Mouse (Mus musculus): Measurements from ENCODE around the gene Furin. TPM values are rescaled to one million over a fixed set of nuclear protein-coding genes. Genes with fewer than 3 reads are reported as not detected.

Furin gene
- polyA plus RNA-seq, 1 experiment from 2014 or later, result 10.0 TPM

DNA sequence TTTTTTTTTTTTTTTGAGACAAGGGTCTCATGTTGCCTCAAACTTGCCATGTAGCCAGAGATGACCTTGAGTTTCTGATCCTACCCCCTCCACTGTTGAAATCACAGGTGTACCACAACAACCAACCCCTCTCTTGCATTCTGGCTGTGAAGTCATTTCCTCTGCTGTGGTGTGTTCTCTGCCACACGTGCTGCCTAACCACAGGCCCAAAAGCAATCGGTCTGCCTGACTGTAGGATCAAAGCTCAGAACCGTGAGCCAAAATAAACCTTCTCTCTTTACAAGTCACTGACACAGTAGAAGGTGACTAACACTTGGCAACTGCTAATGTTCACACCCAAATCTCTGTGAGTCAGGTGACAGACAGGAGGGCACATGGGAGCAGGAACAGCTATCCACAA, 44.8 kb downstream of the Furin start:
- Histone ChIP-seq H3K9ac (ENCODE audit: low read length) (no peak overlapping the region), H3K4me3 (ENCODE audit: low read depth, low read length) (no peak overlapping the region), H3K4me1 (ENCODE audit: control insufficient read depth, insufficient read depth, low read length) (no peaks in the 10 kb centered on the region), H3K27me3 (ENCODE audit: control insufficient read depth, insufficient read depth, low read length) (no peaks in the 10 kb centered on the region), H3K27ac (replicated peaks; ENCODE audit: low read depth, low read length) (no peak overlapping the region), H3K9me3 (ENCODE audit: control insufficient read depth, low read length) (no peaks in the 10 kb centered on the region), H3K36me3 (ENCODE audit: control insufficient read depth, insufficient read depth, low read length) (peaks cover 35% of the 10 kb centered on the region), H3K4me2 (ENCODE audit: low read depth, severe bottlenecking) (no peak overlapping the region)
- DNase-seq (ENCODE audit: low spot score), result no peak
- no peak for ATAC-seq (ENCODE audit: insufficient number of reproducible peaks, low FRiP score, low TSS enrichment, low read depth)
- WGBS, result 61% methylated on average over 3 of the region's 3 CpGs

- Histone ChIP-seq H3K36me3 (ENCODE audit: control insufficient read depth, insufficient read depth, low read length) (peaks cover 35% of the 10 kb centered on the region), H3K27me3 (ENCODE audit: control insufficient read depth, insufficient read depth, low read length) (no peaks in the 10 kb centered on the region), H3K4me1 (ENCODE audit: control insufficient read depth, insufficient read depth, low read length) (no peaks in the 10 kb centered on the region), H3K27ac (replicated peaks; ENCODE audit: low read depth, low read length) (no peak overlapping the region), H3K4me2 (ENCODE audit: low read depth, severe bottlenecking) (no peak overlapping the region), H3K4me3 (ENCODE audit: low read depth, low read length) (no peak overlapping the region), H3K9ac (ENCODE audit: low read length) (no peak overlapping the region), H3K9me3 (ENCODE audit: control insufficient read depth, low read length) (no peaks in the 10 kb centered on the region)
- WGBS, result 84% methylated on average over 4 of the region's 4 CpGs
- DNase-seq (ENCODE audit: low spot score) (no peak), ATAC-seq (ENCODE audit: insufficient number of reproducible peaks, low FRiP score, low TSS enrichment, low read depth) (no peak)
Observed at GRCm38 (mm10) chr7:80358039-80358438, 47.2 kb downstream of the Furin start.

- no peak for DNase-seq (ENCODE audit: low spot score)
- Histone ChIP-seq H3K27me3 (ENCODE audit: control insufficient read depth, insufficient read depth, low read length) (no peaks in the 10 kb centered on the region), H3K4me2 (ENCODE audit: low read depth, severe bottlenecking) (no peak overlapping the region), H3K9ac (ENCODE audit: low read length) (no peak overlapping the region), H3K27ac (replicated peaks; ENCODE audit: low read depth, low read length) (no peak overlapping the region), H3K36me3 (ENCODE audit: control insufficient read depth, insufficient read depth, low read length) (peaks cover 35% of the 10 kb centered on the region), H3K4me1 (ENCODE audit: control insufficient read depth, insufficient read depth, low read length) (no peaks in the 10 kb centered on the region), H3K9me3 (ENCODE audit: control insufficient read depth, low read length) (no peaks in the 10 kb centered on the region), H3K4me3 (ENCODE audit: low read depth, low read length) (no peak overlapping the region)
- ATAC-seq (ENCODE audit: insufficient number of reproducible peaks, low FRiP score, low TSS enrichment, low read depth), result no peak
- WGBS, result 77% methylated on average over 8 of the region's 8 CpGs
Observed at GRCm38 (mm10) chr7:80357156-80357555, 48.1 kb downstream of the Furin start.

DNA sequence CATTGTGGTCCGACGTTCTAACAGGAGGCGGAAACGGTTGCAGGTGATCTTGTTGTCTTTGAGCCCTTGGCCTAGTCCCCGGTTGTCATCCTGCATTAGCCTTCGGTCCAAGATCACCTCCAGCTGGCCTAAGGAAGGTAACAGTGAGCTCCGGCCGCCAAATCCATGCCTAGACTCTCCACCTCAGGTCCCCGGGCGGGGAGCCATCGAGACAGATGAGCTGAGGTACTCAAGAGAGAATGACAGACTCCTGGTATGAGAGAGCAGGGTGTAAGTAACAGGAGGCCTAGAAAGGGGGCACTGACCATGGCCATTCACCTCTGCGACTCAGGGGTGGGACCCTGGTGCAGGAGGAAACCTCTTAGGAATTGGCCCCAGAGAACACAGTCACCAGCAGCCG, 48.9 kb downstream of the Furin start:
- WGBS, result 97% methylated on average over 13 of the region's 13 CpGs

GRCm38 (mm10) chr7:80352920-80353319, 52.3 kb downstream of the Furin start:
- Histone ChIP-seq H3K4me2 (ENCODE audit: low read depth, severe bottlenecking) (no peak overlapping the region), H3K36me3 (ENCODE audit: control insufficient read depth, insufficient read depth, low read length) (peaks cover 30% of the 10 kb centered on the region), H3K4me1 (ENCODE audit: control insufficient read depth, insufficient read depth, low read length) (peaks cover 7% of the 10 kb centered on the region; the same call in 1 of the 2 replicates), H3K9me3 (ENCODE audit: control insufficient read depth, low read length) (no peaks in the 10 kb centered on the region), H3K9ac (ENCODE audit: low read length) (no peak overlapping the region), H3K4me3 (ENCODE audit: low read depth, low read length) (no peak overlapping the region), H3K27ac (replicated peaks; ENCODE audit: low read depth, low read length) (no peak overlapping the region), H3K27me3 (ENCODE audit: control insufficient read depth, insufficient read depth, low read length) (no peaks in the 10 kb centered on the region)
- no peak for ATAC-seq (ENCODE audit: insufficient number of reproducible peaks, low FRiP score, low TSS enrichment, low read depth)
- 86% methylated on average over 8 of the region's 8 CpGs for WGBS
- no peak for DNase-seq (ENCODE audit: low spot score)

More for the DNA sequence above, 48.9 kb downstream of the Furin start:
- H3K4me2 ChIP-seq (ENCODE audit: low read depth, severe bottlenecking), result no peak overlapping the region
- H3K4me1 ChIP-seq (ENCODE audit: control insufficient read depth, insufficient read depth, low read length), result no peaks in the 10 kb centered on the region
- no peaks in the 10 kb centered on the region for H3K9me3 ChIP-seq (ENCODE audit: control insufficient read depth, low read length)
- ATAC-seq (ENCODE audit: insufficient number of reproducible peaks, low FRiP score, low TSS enrichment, low read depth), result no peak
- DNase-seq (ENCODE audit: low spot score), result no peak
- no peak overlapping the region for H3K4me3 ChIP-seq (ENCODE audit: low read depth, low read length)
- H3K9ac ChIP-seq (ENCODE audit: low read length), result no peak overlapping the region
- H3K27me3 ChIP-seq (ENCODE audit: control insufficient read depth, insufficient read depth, low read length), result no peaks in the 10 kb centered on the region
- H3K27ac ChIP-seq (replicated peaks; ENCODE audit: low read depth, low read length), result no peak overlapping the region
- H3K36me3 ChIP-seq (ENCODE audit: control insufficient read depth, insufficient read depth, low read length), result peaks cover 36% of the 10 kb centered on the region

GRCm38 (mm10) chr7:80350808-80351207, 54.4 kb downstream of the Furin start:
- ATAC-seq (ENCODE audit: insufficient number of reproducible peaks, low FRiP score, low TSS enrichment, low read depth) (no peak), DNase-seq (ENCODE audit: low spot score) (no peak)
- no peak overlapping the region for H3K27ac ChIP-seq (replicated peaks; ENCODE audit: low read depth, low read length)
- no peak overlapping the region for H3K4me2 ChIP-seq (ENCODE audit: low read depth, severe bottlenecking)
- H3K4me3 ChIP-seq (ENCODE audit: low read depth, low read length), result no peak overlapping the region
- 84% methylated on average over 2 of the region's 2 CpGs for WGBS
- peaks cover 17% of the 10 kb centered on the region for H3K4me1 ChIP-seq (ENCODE audit: control insufficient read depth, insufficient read depth, low read length)
- no peaks in the 10 kb centered on the region for H3K27me3 ChIP-seq (ENCODE audit: control insufficient read depth, insufficient read depth, low read length)
- no peak overlapping the region for H3K9ac ChIP-seq (ENCODE audit: low read length)
- H3K36me3 ChIP-seq (ENCODE audit: control insufficient read depth, insufficient read depth, low read length), result peaks cover 23% of the 10 kb centered on the region; the same call in 1 of the 2 replicates
- H3K9me3 ChIP-seq (ENCODE audit: control insufficient read depth, low read length), result no peaks in the 10 kb centered on the region

- peaks cover 21% of the 10 kb centered on the region for H3K4me1 ChIP-seq (ENCODE audit: control insufficient read depth, insufficient read depth, low read length)
- no peak overlapping the region; the same call in none of the 2 replicates for H3K27ac ChIP-seq (replicated peaks; ENCODE audit: low read depth, low read length)
- no peak for ATAC-seq (ENCODE audit: insufficient number of reproducible peaks, low FRiP score, low TSS enrichment, low read depth)
- WGBS, result 60% methylated on average over 13 of the region's 13 CpGs
- no peaks in the 10 kb centered on the region for H3K27me3 ChIP-seq (ENCODE audit: control insufficient read depth, insufficient read depth, low read length)
- no peak overlapping the region for H3K9ac ChIP-seq (ENCODE audit: low read length)
- H3K9me3 ChIP-seq (ENCODE audit: control insufficient read depth, low read length), result no peaks in the 10 kb centered on the region
- H3K36me3 ChIP-seq (ENCODE audit: control insufficient read depth, insufficient read depth, low read length), result peaks cover 13% of the 10 kb centered on the region; the same call in 1 of the 2 replicates
- H3K4me2 ChIP-seq (ENCODE audit: low read depth, severe bottlenecking), result no peak overlapping the region
- no peak for DNase-seq (ENCODE audit: low spot score)
- H3K4me3 ChIP-seq (ENCODE audit: low read depth, low read length), result no peak overlapping the region
Observed at GRCm38 (mm10) chr7:80347670-80348586, 57.3 kb downstream of the Furin start.

GRCm38 (mm10) chr7:80346830-80347229, 58.4 kb downstream of the Furin start:
- H3K9ac ChIP-seq (ENCODE audit: low read length), result no peak overlapping the region
- no peak overlapping the region for H3K4me2 ChIP-seq (ENCODE audit: low read depth, severe bottlenecking)
- peaks cover 21% of the 10 kb centered on the region for H3K4me1 ChIP-seq (ENCODE audit: control insufficient read depth, insufficient read depth, low read length)
- DNase-seq (ENCODE audit: low spot score) (no peak), ATAC-seq (ENCODE audit: insufficient number of reproducible peaks, low FRiP score, low TSS enrichment, low read depth) (no peak)
- H3K9me3 ChIP-seq (ENCODE audit: control insufficient read depth, low read length), result no peaks in the 10 kb centered on the region
- WGBS, result 84% methylated on average over 5 of the region's 5 CpGs
- H3K4me3 ChIP-seq (ENCODE audit: low read depth, low read length), result no peak overlapping the region
- no peak overlapping the region for H3K27ac ChIP-seq (replicated peaks; ENCODE audit: low read depth, low read length)
- H3K27me3 ChIP-seq (ENCODE audit: control insufficient read depth, insufficient read depth, low read length), result no peaks in the 10 kb centered on the region
- peaks cover 11% of the 10 kb centered on the region; the same call in 1 of the 2 replicates for H3K36me3 ChIP-seq (ENCODE audit: control insufficient read depth, insufficient read depth, low read length)

Measured in limb, embryonic 11.5 days (tissue).